Mouse (Mus musculus) effector memory CD4-positive, alpha-beta T cell, adult 5 months (primary cell): ENCODE measurements around the gene Lgr6. TPM values are rescaled to one million over a fixed set of nuclear protein-coding genes. Genes with fewer than 3 reads are reported as not detected.

Source experiments
- polyA plus RNA-seq: library from polyadenylated mRNA; unstranded; fragments of 100-300 nt; shearing (Covaris generic); gene quantifications from one replicate; pipeline ENCODE4 v1.2.1, GENCODE M21; 2017

Lgr6 gene
- 0.05 TPM for polyA plus RNA-seq

DNA sequence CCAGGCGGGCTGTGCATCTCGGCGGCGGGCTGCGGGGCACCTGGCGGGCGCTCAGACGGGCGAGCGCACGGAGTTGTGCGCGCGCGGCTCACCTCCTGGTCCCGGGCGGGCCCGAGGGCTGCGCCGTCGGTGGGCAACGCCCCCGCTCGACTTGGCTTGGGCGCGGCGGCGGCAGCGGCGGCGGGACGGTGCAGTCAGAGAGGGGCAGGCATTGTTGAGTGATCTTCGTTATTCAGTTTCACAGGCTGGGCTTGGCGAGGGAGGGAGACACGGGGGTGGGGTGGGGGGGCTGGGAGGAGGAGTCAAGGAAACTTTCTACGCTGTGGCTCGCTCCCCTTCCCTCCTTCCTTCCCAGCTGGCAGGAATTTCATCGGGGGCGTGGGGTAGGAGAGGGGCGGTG, at the start of gene Lgr6:
Gene Lgr6, minus strand, starts transcription at position 153 of the 400 bp plus-strand sequence.

DNA sequence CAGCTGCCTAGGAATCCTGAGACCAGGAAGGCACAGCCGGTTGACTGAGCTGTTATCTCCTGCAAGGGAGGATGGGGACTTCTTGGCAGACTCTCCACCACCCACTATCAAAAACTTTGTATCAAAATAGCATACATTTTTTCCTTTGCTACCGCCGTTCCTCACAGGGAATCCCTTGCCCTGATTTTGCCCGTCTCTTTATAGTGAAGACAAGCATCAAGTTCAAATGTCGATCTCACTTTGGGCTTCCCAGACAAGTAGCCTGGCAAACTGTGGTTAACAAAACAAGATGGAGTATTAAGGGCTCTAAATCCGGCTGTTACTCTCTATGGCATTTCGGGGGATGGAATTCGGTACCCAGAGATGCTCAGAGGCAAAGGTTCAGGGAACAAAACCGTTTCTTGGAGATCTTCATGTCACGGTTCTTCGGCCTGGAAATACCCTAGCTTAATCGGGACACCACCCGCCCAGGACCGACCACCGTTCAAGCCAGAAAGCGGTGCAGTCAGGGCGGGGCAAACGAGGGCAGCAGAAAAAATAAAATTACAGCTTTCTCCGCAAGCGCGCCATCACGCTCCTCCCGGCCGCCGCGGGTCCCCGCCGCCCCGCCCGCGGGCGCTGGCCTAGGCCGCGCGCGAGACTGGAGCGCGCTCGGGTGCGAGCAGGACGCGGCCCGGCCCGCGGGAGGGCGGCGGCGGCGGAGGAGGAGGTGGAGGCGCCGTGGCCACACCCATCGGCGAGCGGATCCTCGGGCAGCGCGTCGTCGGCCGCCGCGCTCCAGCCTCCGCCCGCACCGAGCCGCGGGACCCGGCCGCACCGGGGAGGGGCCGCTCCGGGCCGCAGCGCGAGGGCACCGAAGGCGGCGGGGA, 41.2 kb upstream of the Lgr6 start, which contains the start of gene Arl8a:
Gene Arl8a, plus strand, starts transcription at position 748 of the 869 bp plus-strand sequence.

DNA sequence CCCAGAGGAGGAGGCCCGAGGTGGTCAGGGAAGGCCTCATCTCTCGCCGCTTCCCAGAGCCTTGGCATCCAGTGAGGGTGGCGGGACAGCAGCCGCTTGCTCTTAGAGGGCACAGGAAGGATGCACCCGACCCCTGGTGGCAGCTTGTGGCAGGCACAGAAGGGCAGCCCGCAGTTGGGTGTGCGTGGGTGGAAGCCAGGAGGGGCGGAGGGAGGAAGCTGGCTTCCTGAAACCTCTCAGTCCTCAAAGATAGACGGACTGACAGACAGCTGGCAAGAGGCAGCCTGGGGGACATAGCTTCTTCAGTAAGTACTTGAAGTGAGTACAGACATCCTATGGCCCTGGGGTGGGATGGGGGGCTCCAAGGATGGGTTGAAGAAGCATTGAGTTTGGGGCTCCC, 27.4 kb upstream of the Lgr6 start, which contains the start of gene Ptpn7:
Gene Ptpn7, plus strand, starts transcription at position 228 of the 400 bp plus-strand sequence.

DNA sequence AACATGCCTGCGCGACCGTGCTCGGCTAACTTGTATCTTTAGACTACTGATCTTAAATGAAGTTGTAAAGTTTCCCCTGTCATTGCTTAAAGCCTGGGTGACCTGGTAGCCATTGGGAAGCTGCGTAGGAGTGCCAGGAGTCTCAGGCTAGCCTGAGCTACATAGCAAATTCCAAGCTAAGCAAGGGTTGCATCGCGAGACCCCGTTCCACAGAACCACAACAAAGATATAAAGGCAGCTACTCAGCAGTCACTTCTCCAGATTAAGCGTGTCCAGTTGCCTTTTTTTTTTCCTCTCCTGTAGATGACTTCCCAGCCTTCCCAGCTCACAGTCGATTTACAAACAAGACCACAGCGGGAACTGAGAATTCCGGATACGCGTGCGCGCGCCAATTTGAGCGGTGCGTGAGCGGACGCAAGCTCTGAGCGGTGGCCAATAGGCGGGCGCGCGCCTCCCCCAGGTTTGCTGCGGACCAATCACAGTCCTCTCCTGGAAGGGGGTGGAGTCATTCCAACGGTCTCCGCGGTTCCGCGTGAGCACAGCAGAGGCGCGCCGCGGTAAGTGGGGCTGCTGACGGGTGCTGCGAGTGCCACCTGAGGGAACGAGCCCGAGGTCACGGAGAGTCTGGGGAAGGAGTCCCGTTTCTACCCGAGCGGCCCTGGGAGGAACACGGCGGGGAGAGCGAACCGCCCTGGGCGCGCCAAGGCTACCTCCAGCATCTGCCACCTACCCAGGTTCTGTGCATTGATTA, 142.8 kb downstream of the Lgr6 start, which contains the start of gene Ube2t:
Gene Ube2t, plus strand, starts transcription at position 513 of the 751 bp plus-strand sequence.

DNA sequence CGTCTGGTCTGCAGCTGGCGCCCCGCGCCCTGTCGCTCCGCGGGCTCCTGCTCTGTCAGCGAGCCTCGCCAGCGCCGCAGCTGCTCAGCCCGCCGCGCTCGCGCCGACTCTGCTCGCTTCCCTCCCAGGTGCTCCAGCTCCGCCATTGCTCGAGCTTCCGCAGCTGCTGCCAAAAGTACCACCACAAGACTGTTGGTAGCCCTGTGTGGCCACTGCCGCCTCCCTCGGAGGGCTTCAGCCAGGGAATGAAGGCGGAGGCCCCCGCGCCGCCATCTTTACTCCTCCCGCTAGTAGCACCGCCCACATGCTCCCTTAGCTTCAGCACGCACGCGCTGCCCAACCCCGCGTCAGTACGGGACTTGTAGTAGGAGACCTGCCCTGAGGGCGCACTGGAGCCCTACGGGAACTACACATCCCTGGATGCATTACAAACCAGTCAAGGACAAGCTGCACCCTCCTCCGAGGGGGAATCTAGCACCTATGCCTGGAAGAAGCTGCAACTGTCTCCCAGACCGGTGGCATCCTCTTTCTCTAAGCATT, 149.4 kb downstream of the Lgr6 start, which contains the start of gene Ppp1r12b:
Gene Ppp1r12b, minus strand, starts transcription at position 306 of the 540 bp plus-strand sequence.

Other genes with a start within 250 kb of the Lgr6 start
- 12.0 TPM for gene Ppp1r12b, start 149.3 kb downstream of the Lgr6 start, polyA plus RNA-seq
- 6.9 TPM for gene Ube2t, start 142.7 kb downstream of the Lgr6 start, polyA plus RNA-seq
- gene Ptpn7, start 27.4 kb upstream of the Lgr6 start, polyA plus RNA-seq: 72.5 TPM
- gene Arl8a, start 41.5 kb upstream of the Lgr6 start, polyA plus RNA-seq: 71.9 TPM
- gene Gpr37l1, start 62.4 kb upstream of the Lgr6 start, polyA plus RNA-seq: not detected
- not detected for gene Elf3, start 153.3 kb upstream of the Lgr6 start, polyA plus RNA-seq
- 28.4 TPM for gene Rnpep, start 178.8 kb upstream of the Lgr6 start, polyA plus RNA-seq
- gene Timm17a, start 208.5 kb upstream of the Lgr6 start, polyA plus RNA-seq: 97.2 TPM
- not detected for gene Lmod1, start 219.5 kb upstream of the Lgr6 start, polyA plus RNA-seq